Mouse (Mus musculus) spleen, adult 18-20 months (tissue): ENCODE data around the gene Hdc.

ENCODE experiments used
- DNase-seq, 2 experiments: peaks; one replicate each; pipeline ENCODE4 v3.0.0; 2022; ENCODE audit warnings: mixed read lengths in 2 of 2

The Hdc gene

GRCm38 (mm10) chr2:126551244-126551890 lies 67.7 kb downstream of the Hdc start:
- no peak for DNase-seq

DNA sequence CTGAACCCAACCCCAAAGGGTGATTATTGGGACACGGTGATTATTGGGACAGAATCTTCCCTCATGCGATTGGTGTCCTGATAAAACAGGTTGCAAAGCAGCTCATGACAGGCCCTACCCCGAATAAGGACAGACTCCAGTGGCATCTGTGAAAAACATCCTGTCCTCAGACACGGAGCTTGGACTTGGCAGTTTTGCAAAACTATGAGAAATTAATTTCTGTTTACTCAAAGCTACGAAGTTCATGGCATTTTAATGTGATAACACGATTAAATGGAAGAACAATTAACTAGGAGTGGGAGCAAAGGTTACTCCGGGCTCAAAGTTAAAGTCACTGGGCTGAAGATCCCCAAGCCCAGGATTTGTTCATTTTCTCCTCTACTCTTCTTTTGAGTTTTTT lies 69.4 kb downstream of the Hdc start:
- DNase-seq, result no peak

GRCm38 (mm10) chr2:126546392-126546791 lies 72.7 kb downstream of the Hdc start:
- no peak for DNase-seq

- no peak for DNase-seq
These were observed 73.8 kb downstream of the Hdc start for GRCm38 (mm10) chr2:126545297-126545696.
